Mouse (Mus musculus) hindbrain, embryonic 16.5 days (tissue): ENCODE data around the gene AC124108.1. TPM values are rescaled to one million over a fixed set of nuclear protein-coding genes. Genes with fewer than 3 reads are reported as not detected.

Source experiments
- ATAC-seq: fragments of 200-750 bp; cut with Nextera tagmentation; 2 replicates; pipeline ENCODE4 v1.8.0; 2017; ENCODE audit warnings: moderate TSS enrichment, moderate library complexity
- H3K27ac ChIP-seq: fragments of 300-500 bp; sonication (generic); 2 replicates; pipeline ENCODE4 v1.5.1; 2014; ENCODE audit warnings: low read depth, mild to moderate bottlenecking, control low read depth, low read length, moderate library complexity
- H3K27me3 ChIP-seq: fragments of 300-500 bp; sonication (generic); replicated peaks from 2 replicates; pipeline ENCODE4 v1.6.1; 2014; ENCODE audit warnings: low read length; ENCODE audit not compliant: control insufficient read depth, insufficient read depth
- H3K36me3 ChIP-seq: fragments of 300-500 bp; sonication (generic); 2 replicates; pipeline ENCODE4 v1.6.1; 2014; ENCODE audit warnings: mild to moderate bottlenecking, low read length, moderate library complexity, mixed read lengths; ENCODE audit not compliant: control insufficient read depth, insufficient read depth
- H3K4me1 ChIP-seq: fragments of 300-500 bp; sonication (generic); 2 replicates; pipeline ENCODE4 v1.6.1; 2014; ENCODE audit warnings: low read depth, low read length; ENCODE audit not compliant: control insufficient read depth, insufficient read depth
- H3K4me2 ChIP-seq: fragments of 300-500 bp; sonication (generic); 2 replicates; pipeline ENCODE4 v1.6.1; 2014; ENCODE audit warnings: mild to moderate bottlenecking, low read length, control low read depth, moderate library complexity
- H3K4me3 ChIP-seq: fragments of 300-500 bp; sonication (generic); 2 replicates; pipeline ENCODE4 v1.5.1; 2014; ENCODE audit warnings: mild to moderate bottlenecking, low read length, control low read depth, moderate library complexity
- H3K9ac ChIP-seq: fragments of 300-500 bp; sonication (generic); 2 replicates; pipeline ENCODE4 v1.6.1; 2014; ENCODE audit warnings: low read depth, mild to moderate bottlenecking, control low read depth, low read length, moderate library complexity
- H3K9me3 ChIP-seq: fragments of 300-500 bp; sonication (generic); 2 replicates; pipeline ENCODE4 v1.6.1; 2014; ENCODE audit warnings: mild to moderate bottlenecking, low read length, moderate library complexity; ENCODE audit not compliant: control insufficient read depth
- WGBS: fragments of 180-500 bp; shearing (Covaris S2); extraction: QIAGEN DNeasy Blood & Tissue Kit; methylation state at CpG from one replicate; pipeline ENCODE4 v1.1.7; 2014; 5-methylcytosine and 5-hydroxymethylcytosine counted together
- polyA plus RNA-seq: library from polyadenylated mRNA; unstranded; fragments of >200 nt; fragmentation: Nextera tagmentation; extraction: Ambion mirVana; gene quantifications from 2 replicates; pipeline ENCODE4 v1.2.1, GENCODE M21; 2015

The AC124108.1 gene
- polyA plus RNA-seq, 1 experiment from 2014 or later, result 1.8 TPM

- Histone ChIP-seq H3K4me2 (no peak overlapping the region), H3K4me3 (no peak overlapping the region), H3K9ac (no peak overlapping the region), H3K27ac (no peak overlapping the region), H3K9me3 (no peaks in the 10 kb centered on the region), H3K27me3 (no peaks in the 10 kb centered on the region), H3K4me1 (peaks cover 10% of the 10 kb centered on the region), H3K36me3 (no peaks in the 10 kb centered on the region)
- no peak for ATAC-seq
- 22% methylated on average over 2 of the region's 2 CpGs for WGBS
Measured at GRCm38 (mm10) chr1:132221627-132222026, 30.4 kb downstream of the AC124108.1 start.

DNA sequence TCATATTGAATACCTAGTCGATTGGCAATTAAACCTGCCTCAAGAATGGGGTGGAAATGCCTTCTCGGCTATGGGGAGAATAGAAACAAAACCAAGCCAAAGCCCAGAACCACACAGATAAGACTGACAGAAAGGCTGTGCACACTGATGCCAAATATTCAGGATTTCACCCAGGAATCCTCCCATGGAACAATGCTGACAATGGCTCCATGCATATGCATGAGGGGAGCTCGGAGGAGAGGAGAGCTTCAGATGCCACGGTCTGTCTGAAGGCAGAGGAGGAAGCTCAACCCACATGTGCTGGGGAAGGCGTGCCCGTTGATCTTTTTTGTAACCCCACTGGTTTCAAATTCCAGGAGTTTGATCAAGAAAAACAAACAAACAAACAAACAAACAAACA is 30.9 kb downstream of the AC124108.1 start:
- no peaks in the 10 kb centered on the region for H3K9me3 ChIP-seq
- H3K4me1 ChIP-seq, result peaks cover 10% of the 10 kb centered on the region
- H3K27me3 ChIP-seq, result no peaks in the 10 kb centered on the region
- H3K4me2 ChIP-seq, result peak overlapping the region; percentile 33; the same call in 1 of the 2 replicates
- peak; percentile 81 for ATAC-seq
- no peak overlapping the region for H3K9ac ChIP-seq
- no peak overlapping the region for H3K4me3 ChIP-seq
- peak overlapping the region; percentile 40 for H3K27ac ChIP-seq
- WGBS, result 16% methylated on average over 6 of the region's 6 CpGs
- no peaks in the 10 kb centered on the region for H3K36me3 ChIP-seq

GRCm38 (mm10) chr1:132226297-132227080 is 35.2 kb downstream of the AC124108.1 start:
- 72% methylated on average over 13 of the region's 13 CpGs for WGBS
- no peak overlapping the region for H3K27ac ChIP-seq
- no peak overlapping the region for H3K9ac ChIP-seq
- no peaks in the 10 kb centered on the region for H3K27me3 ChIP-seq
- H3K4me1 ChIP-seq, result peaks cover 10% of the 10 kb centered on the region
- no peaks in the 10 kb centered on the region for H3K36me3 ChIP-seq
- ATAC-seq, result no peak
- no peak overlapping the region for H3K4me2 ChIP-seq
- H3K9me3 ChIP-seq, result no peaks in the 10 kb centered on the region
- H3K4me3 ChIP-seq, result no peak overlapping the region

DNA sequence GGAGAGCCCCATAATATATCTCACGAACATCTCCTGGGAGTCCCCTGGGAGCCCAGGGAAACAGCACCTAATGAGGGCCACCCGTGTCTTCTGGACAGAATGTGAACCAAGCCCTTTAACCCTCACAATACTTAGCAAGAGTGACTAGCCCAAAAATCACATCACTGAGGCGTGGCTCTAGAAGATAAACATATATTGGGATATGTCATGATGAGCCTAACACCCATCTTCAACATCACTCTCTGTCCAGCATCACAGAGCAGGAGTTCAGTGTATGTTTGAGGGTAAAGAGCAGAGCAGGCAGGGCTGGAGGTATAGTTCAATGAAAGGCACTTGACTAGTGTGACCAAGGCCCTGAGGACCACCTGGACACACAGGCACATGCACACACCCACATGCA is 38.4 kb downstream of the AC124108.1 start, which contains the start of gene Gm10188:
TSS of gene Gm10188 (minus strand) at position 101 of the 400 bp plus-strand sequence.
- Histone ChIP-seq H3K27me3 (no peaks in the 10 kb centered on the region), H3K4me3 (no peak within 1 kb of the TSS), H3K27ac (no peak within 1 kb of the TSS), H3K36me3 (no peaks in the 10 kb centered on the region), H3K9ac (no peak within 1 kb of the TSS), H3K4me1 (no peaks in the 10 kb centered on the region), H3K9me3 (no peaks in the 10 kb centered on the region), H3K4me2 (no peak within 1 kb of the TSS)
- WGBS, result 96% methylated on average over 3 of the region's 3 CpGs
- no peak for ATAC-seq

DNA sequence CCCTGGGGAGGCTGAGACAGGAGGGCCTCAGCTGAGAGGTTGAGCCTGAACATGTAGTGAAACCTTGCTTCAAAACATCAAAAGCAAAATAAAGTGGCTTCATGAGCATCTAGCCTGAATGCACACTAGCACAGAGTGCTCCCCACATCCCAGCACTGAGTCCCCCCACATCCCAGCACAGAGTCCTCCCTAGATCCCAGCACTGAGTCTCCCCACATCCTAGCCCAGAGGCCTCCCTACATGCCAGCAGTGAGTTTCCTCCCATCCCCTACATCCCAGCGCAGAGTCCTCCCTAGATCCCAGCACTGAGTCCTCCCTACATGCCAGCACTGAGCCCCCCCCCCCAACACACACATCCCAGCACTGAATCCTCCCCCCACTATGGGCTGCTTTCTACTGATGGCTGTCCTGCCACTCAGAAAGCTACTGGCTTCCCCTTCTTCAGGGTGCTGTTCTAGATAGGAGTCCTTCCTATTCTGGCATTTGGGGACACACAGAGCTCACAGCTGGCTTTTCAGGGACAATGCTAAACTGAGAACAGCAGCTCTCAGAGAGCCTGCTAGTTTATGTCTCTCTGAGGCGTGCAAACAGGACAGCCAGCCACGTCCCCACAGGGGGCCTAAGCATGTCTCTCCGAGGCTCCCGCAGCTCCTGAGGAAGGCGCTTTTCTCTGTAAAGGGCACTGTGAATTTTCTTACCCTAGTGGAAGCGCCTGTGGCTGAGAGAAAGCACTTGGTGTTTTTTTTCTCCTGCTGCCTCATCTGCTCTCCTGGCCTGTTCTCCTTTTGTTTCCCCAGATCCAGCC is 40.4 kb downstream of the AC124108.1 start:
- Histone ChIP-seq H3K4me2 (no peak overlapping the region), H3K4me1 (no peaks in the 10 kb centered on the region), H3K9me3 (no peaks in the 10 kb centered on the region), H3K4me3 (no peak overlapping the region), H3K9ac (peak overlapping the region; percentile 14; the same call in 1 of the 2 replicates), H3K27me3 (no peaks in the 10 kb centered on the region), H3K36me3 (no peaks in the 10 kb centered on the region), H3K27ac (no peak overlapping the region)
- ATAC-seq, result no peak
- WGBS, result 26% methylated on average over 7 of the region's 7 CpGs

DNA sequence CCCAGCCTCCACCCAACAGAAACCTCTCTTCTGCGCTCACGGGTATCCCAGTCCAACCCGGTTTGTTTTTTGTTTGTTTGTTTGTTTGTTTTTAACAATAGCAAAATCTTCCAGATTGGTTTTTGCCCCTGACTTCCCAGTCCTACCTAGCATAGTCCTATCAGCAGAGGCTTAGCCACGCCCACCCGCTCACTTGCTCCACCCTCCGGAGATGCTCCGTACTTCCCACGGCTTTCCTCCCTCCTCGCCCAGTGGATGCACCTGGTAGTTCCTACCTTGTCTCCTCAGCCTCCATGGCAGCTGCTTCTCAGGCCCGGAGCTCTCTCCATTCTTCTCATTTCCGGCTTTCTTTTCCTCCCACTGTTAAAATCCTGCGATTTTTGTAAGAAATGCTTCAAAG is 42.3 kb downstream of the AC124108.1 start:
- Histone ChIP-seq H3K36me3 (no peaks in the 10 kb centered on the region), H3K4me3 (no peak overlapping the region), H3K27ac (no peak overlapping the region), H3K27me3 (no peaks in the 10 kb centered on the region), H3K4me1 (no peaks in the 10 kb centered on the region), H3K4me2 (no peak overlapping the region), H3K9me3 (no peaks in the 10 kb centered on the region), H3K9ac (no peak overlapping the region)
- WGBS, result 27% methylated on average over 12 of the region's 12 CpGs
- no peak for ATAC-seq

DNA sequence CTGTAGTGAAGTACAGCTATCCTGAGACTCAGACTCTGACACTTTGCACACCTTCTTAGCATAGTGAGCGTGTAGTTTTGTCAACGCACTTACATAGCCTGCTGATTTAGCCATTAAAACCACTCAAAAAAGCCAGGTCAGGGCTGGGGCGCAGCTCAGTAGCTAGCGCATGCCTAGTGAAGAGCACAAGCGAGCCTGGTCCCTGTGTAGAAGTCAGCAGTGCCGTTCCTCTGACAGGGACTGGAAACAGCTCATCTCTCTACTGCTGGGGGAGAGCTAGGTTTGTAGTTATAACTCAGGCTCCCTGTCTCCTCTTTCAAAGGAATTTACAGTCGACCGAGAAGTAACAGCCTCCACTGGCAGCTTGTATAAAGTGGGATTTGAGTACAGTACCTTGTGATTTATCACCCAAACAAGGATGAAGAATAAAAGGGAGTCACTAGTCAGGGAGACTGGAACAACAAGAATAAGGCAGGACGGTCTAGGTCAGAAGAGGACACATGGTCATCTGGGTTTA is 43.6 kb downstream of the AC124108.1 start:
- Histone ChIP-seq H3K27me3 (no peaks in the 10 kb centered on the region), H3K4me1 (no peaks in the 10 kb centered on the region), H3K36me3 (no peaks in the 10 kb centered on the region), H3K9me3 (no peaks in the 10 kb centered on the region), H3K4me3 (no peak overlapping the region), H3K27ac (no peak overlapping the region), H3K9ac (no peak overlapping the region), H3K4me2 (no peak overlapping the region)
- 68% methylated on average over 9 of the region's 9 CpGs for WGBS
- no peak for ATAC-seq

DNA sequence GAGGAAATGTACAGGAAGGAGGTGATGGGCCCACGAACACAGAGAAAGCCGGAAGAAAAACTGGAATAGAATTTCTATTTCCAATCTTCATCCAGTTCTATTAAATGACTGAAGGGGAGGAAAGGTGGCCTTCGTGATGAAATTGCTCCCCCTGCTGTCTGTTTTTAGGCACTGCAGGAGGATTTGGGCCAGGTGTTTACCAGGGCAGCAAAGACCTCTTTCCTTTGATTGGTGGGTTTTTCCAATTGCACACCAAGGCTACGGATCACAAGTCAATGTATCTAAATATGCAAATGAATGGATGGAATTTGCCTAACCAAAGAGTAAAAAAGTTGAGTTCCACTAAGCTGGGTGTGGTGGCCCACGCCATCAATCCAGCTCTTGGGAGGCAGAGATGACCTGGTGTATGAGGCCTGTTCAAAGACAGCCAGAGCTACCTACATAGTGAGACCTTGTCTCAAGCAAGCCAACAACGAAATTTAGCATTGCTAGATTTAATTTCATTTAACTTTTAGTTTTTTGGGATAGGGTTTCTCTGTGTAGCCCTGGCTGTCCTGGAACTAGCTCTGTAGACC is 46.4 kb downstream of the AC124108.1 start:
- no peak overlapping the region for H3K4me2 ChIP-seq
- no peak overlapping the region for H3K4me3 ChIP-seq
- H3K9me3 ChIP-seq, result no peaks in the 10 kb centered on the region
- WGBS, result 23% methylated on average over 6 of the region's 6 CpGs
- no peaks in the 10 kb centered on the region for H3K4me1 ChIP-seq
- no peaks in the 10 kb centered on the region for H3K36me3 ChIP-seq
- no peaks in the 10 kb centered on the region for H3K27me3 ChIP-seq
- no peak overlapping the region for H3K27ac ChIP-seq
- ATAC-seq, result no peak; the same call in 1 of the 2 replicates
- no peak overlapping the region for H3K9ac ChIP-seq

GRCm38 (mm10) chr1:132245010-132245409 is 53.8 kb downstream of the AC124108.1 start:
- WGBS, result 78% methylated on average over 5 of the region's 5 CpGs
- ATAC-seq, result no peak
- Histone ChIP-seq H3K9ac (no peak overlapping the region), H3K27ac (no peak overlapping the region), H3K27me3 (no peaks in the 10 kb centered on the region), H3K4me2 (no peak overlapping the region), H3K4me1 (no peaks in the 10 kb centered on the region), H3K4me3 (no peak overlapping the region), H3K36me3 (no peaks in the 10 kb centered on the region), H3K9me3 (no peaks in the 10 kb centered on the region)
